Mouse (Mus musculus) lung, adult 2 months (tissue): ENCODE results near the gene Gm1123.

Source experiments
- CTCF ChIP-seq: fragments of 200-500 bp; IDR thresholded peaks from 2 replicates; pipeline ENCODE4 v1.5.1; 2011; ENCODE audit warnings: mild to moderate bottlenecking, low read length, control low read depth; ENCODE audit not compliant: insufficient read depth
- POLR2A ChIP-seq: fragments of 200-500 bp; IDR thresholded peaks from 2 replicates; pipeline ENCODE4 v1.6.1; 2011; ENCODE audit warnings: low read depth, mild to moderate bottlenecking, control low read depth, low read length, borderline replicate concordance; ENCODE audit errors: extremely low read depth

GRCm38 (mm10) chr9:99021751-99022150, 13.8 kb downstream of the Gm1123 start:
- TF ChIP-seq CTCF (no peak), POLR2A (no peak)
